Mouse (Mus musculus): ENCODE measurements around the gene Zfp953. TPM values are rescaled to one million over a fixed set of nuclear protein-coding genes. Genes with fewer than 3 reads are reported as not detected.
"Not testable (repeated sequence)": the region's sequence is repeated elsewhere in the genome, so short reads cannot be mapped to it uniquely, and the experiment has no call there.

Gene Zfp953
- 1 to 10 TPM; 1.3 to 1.5 TPM for total RNA-seq (2021)
- long read RNA-seq, experiment 1 = 0 reads
- long read RNA-seq, experiment 2, full-length matches to known transcripts = 2 of 2 reads
- long read RNA-seq, experiment 2, partial matches to known transcripts = 0 of 2 reads
- long read RNA-seq, experiment 2, other reads (novel, unspliced or antisense) = 0 of 2 reads

DNA sequence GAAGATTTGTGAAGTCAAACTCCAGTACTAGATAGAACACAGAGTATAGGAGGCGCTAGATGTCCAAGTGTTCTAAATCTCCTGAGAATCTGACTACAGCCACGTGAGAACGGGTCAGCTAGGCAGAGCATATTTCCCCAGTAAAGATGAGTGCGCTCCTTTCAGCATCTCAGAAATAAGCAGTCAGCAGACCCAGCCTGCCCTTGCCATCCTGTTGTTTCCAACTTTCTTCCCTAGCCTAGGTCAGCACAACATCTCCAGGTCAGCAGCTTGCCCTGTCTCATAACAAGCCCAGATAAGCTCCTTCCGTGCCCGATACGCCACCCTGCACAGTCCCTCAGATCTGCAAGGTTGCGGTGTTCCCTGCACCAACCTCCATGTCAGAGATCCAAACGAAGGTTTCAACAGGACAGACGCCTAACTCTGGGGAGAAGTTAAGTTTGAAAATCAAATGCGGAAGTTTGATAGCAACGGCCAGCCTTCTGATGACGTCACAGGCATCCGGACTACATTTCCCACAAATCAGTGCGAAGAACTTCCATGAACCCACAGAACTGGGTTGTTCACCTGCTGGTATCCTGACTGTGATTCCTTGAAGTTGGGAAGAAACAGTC lies at the start of gene Zfp953, which contains the start of gene Gm28044:
TSS of gene Zfp953 (minus strand) at position 475 of the 614 bp plus-strand sequence.
TSS of gene Gm28044 (minus strand) at position 406 of the 614 bp plus-strand sequence.
- DNase-seq (ENCODE audit: low spot score in 2 of 2) = peak; percentile 61 to 83

GRCm38 (mm10) chr13:67399183-67399903 lies 38.9 kb upstream of the Zfp953 start, which contains the start of gene Zfp429:
Zfp429 (minus strand) TSS chr13:67399819.
- DNase-seq (ENCODE audit: low spot score in 2 of 2) = peak; percentile 41 to 68

- not testable (repeated sequence) for DNase-seq (ENCODE audit: low spot score in 2 of 2)
These were observed 15.8 kb upstream of the Zfp953 start for GRCm38 (mm10) chr13:67376255-67376654.

- peak in 1 of 2 experiments; percentile 48 for DNase-seq (ENCODE audit: low spot score in 2 of 2)
These were observed 14.9 kb upstream of the Zfp953 start, which contains the start of the genes Gm28041 and Zfp456 for GRCm38 (mm10) chr13:67375050-67375911. Gm28041 (minus strand) TSS chr13:67375733. Zfp456 (minus strand) TSS chr13:67375810.

DNA sequence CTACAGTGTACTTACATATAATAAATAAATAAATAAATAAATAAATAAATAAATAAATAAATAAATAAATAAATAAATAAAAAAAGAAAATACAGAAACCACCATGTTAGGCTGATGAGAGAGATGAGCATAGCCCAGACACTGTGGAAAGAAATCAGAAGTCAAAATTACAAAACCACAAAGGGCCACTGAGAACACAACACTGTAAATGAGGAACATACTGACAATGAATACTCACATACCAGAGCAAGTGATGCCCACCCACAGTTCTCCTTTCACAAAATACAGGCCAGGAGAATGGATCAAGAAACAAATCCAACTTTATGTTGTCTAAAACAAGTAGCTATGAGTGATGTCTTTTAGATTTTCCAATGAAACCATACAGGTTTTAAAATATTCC lies 8.6 kb downstream of the Zfp953 start:
- DNase-seq (ENCODE audit: low spot score in 2 of 2) = no peak

- DNase-seq (ENCODE audit: low spot score in 2 of 2) = no peak
These were observed 17.0 kb downstream of the Zfp953 start for GRCm38 (mm10) chr13:67343422-67343821.

- DNase-seq (ENCODE audit: low spot score in 2 of 2) = no peak
These were observed 27.5 kb downstream of the Zfp953 start for GRCm38 (mm10) chr13:67332877-67333276.

- peak; percentile 45 to 70 for DNase-seq (ENCODE audit: low spot score in 2 of 2)
These were observed 28.2 kb downstream of the Zfp953 start, which contains the start of gene Zfp595 for GRCm38 (mm10) chr13:67332019-67332724. Zfp595 (minus strand) TSS chr13:67332570.

DNA sequence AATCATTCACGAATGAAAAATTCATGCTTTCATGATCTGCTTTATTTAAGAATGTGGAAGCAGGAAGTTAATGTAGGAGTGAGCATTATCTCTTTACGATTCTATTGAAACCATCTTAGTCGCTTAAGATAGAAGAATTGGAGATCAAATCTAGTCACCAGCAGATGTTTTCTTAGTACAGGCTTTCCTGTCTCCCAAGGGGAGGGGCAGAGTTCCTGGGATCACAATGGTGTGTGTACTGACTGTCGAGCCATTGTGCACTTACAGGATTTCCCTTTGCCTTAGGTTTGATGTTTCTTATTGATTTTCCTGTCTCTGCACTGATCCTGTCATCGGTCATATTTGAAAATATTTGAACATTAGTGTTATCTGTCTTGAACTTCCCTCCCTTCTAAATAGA lies 53.7 kb downstream of the Zfp953 start:
- DNase-seq (ENCODE audit: low spot score in 2 of 2) = no peak

DNA sequence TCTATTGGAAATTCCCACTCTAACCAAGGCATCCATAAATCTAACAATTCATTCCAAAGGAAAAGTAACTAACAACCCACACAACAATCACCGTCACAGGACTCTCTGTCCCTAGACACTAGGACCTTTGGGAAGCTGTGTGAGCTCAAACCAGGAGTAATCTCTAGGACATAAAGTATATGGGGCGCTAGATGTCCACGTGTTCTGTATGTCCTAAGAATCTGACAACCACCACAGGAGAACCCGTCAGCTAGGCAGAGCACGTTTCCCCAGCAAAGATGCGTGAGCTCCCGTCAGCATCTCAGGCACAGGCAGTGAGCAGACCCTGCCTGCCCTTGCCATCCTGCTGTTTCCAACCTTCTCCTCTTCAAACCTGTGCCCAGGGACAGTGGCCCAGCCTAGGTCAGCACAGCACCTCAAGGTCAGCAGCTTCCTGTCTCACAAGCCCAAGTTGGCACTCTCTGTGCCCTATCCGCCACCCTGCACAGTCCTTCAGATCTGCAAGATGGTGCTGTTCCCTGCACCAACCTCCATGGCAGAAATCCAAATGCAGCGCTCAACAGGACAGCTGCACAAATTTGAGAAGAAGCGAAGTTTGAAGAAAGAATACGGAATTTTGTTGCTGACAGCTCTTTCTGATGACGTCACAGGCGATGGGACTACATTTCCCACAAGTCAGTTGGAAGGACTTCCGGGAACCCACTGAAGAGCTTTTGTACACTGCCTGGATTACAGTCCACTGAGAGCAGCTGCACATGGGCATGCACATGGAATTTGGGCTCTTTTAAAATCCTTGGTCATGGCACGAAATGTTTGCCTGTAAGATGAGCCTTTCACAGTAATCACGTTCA lies 54.4 kb downstream of the Zfp953 start, which contains the start of gene Zfp457:
TSS of gene Zfp457 (minus strand) at position 664 of the 851 bp plus-strand sequence.
- peak; percentile 52 to 81 for DNase-seq (ENCODE audit: low spot score in 2 of 2)

Other genes starting within 250 kb of the Zfp953 start
- under 1 TPM; 0.15 to 0.26 TPM for gene Rslcan18, start 244.3 kb downstream of the Zfp953 start, total RNA-seq (2021)
- 1 to 10 TPM; 2.8 to 3.4 TPM for gene Zfp759, start 238.9 kb downstream of the Zfp953 start, total RNA-seq (2021)
- gene Rsl1, start 187.4 kb downstream of the Zfp953 start, total RNA-seq (2021) = 1 to 10 TPM; 1.8 to 2.4 TPM
- 1 to 10 TPM in 1 of 2 experiments, under 1 TPM in 1; 0.81 to 1.1 TPM for gene Zfp455, start 166.1 kb downstream of the Zfp953 start, total RNA-seq (2021)
- 1 to 10 TPM; 2.4 to 2.9 TPM for gene Zfp458, start 82.1 kb downstream of the Zfp953 start, total RNA-seq (2021)
- gene Zfp457, start 54.1 kb downstream of the Zfp953 start, total RNA-seq (2021) = 1 to 10 TPM; 1.1 TPM
- 1 to 10 TPM; 1.7 to 2.7 TPM for gene Zfp595, start 28.0 kb downstream of the Zfp953 start, total RNA-seq (2021)
- 1 to 10 TPM in 1 of 2 experiments, under 1 TPM in 1; 0.93 to 1.5 TPM for gene Gm28044, start 69 bp downstream of the Zfp953 start, total RNA-seq (2021)
- not detected for gene Gm28041, start 15.1 kb upstream of the Zfp953 start, total RNA-seq (2021)
- gene Zfp456, start 15.2 kb upstream of the Zfp953 start, total RNA-seq (2021) = under 1 TPM; 0.47 to 0.61 TPM
- 1 to 10 TPM; 2.0 to 2.4 TPM for gene Zfp429, start 39.2 kb upstream of the Zfp953 start, total RNA-seq (2021)
- under 1 TPM; 0.49 to 0.86 TPM for gene Zfp459, start 60.8 kb upstream of the Zfp953 start, total RNA-seq (2021)
- 1 to 10 TPM; 4.0 to 5.5 TPM for gene Zfp874a, start 91.0 kb upstream of the Zfp953 start, total RNA-seq (2021)
- 1 to 10 TPM; 5.5 to 6.4 TPM for gene Zfp874b, start 123.7 kb upstream of the Zfp953 start, total RNA-seq (2021)
- gene Zfp58, start 139.9 kb upstream of the Zfp953 start, total RNA-seq (2021) = 1 to 10 TPM; 4.4 to 5.8 TPM
- gene Gm26965, start 165.5 kb upstream of the Zfp953 start, total RNA-seq (2021) = not detected
- 1 to 10 TPM; 8.4 to 8.6 TPM for gene Zfp87, start 165.6 kb upstream of the Zfp953 start, total RNA-seq (2021)
- gene Zfp748, start 193.2 kb upstream of the Zfp953 start, total RNA-seq (2021) = 1 to 10 TPM; 5.5 to 5.6 TPM
- 1 to 10 TPM; 4.4 to 4.5 TPM for gene Zfp729b, start 249.1 kb upstream of the Zfp953 start, total RNA-seq (2021)